Mouse (Mus musculus): Measurements from ENCODE around the gene Sync. TPM values are rescaled to one million over a fixed set of nuclear protein-coding genes. Genes with fewer than 3 reads are reported as not detected.
A peak's percentile ranks its signal among the peaks of the same experiment; 100 is the strongest.

The Sync gene
- polyA plus RNA-seq, 1 experiment from 2014 or later = 0.25 TPM

DNA sequence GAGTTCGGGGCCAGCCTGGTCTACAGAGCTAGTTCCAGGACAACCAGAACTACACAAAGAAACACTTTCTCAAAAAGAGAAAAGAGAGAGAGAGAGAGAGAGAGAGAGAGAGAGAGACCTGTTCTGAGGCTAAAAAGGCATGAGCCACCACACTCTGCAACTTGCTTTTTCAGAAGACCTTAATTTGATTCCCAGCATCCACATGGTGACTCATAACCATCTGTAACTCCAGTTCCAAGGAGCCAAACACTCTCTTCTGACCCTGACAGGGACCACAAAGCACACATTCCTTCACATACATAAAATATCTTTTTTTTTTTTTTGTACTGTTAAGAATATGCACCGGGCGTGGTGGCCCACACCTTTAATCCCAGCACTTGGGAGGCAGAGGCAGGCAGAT lies 32.8 kb upstream of the Sync start:
- no peak for DNase-seq (ENCODE audit: low spot score)
- H3K9ac ChIP-seq (replicated peaks; ENCODE audit: low read length) = no peak overlapping the region
- ATAC-seq (replicated peaks; ENCODE audit: insufficient number of reproducible peaks, low FRiP score, low TSS enrichment, low read depth) = no peak
- H3K9me3 ChIP-seq (replicated peaks; ENCODE audit: control insufficient read depth, low read length) = no peaks in the 10 kb centered on the region
- no peak overlapping the region for H3K4me2 ChIP-seq (ENCODE audit: low read depth, low read length)
- H3K36me3 ChIP-seq (replicated peaks; ENCODE audit: control insufficient read depth, insufficient read depth, low read depth, low read length) = no peaks in the 10 kb centered on the region
- H3K4me3 ChIP-seq (ENCODE audit: low read depth, low read length) = no peak overlapping the region
- WGBS = 78% methylated on average over 3 of the region's 3 CpGs
- no peak overlapping the region for H3K27ac ChIP-seq (replicated peaks; ENCODE audit: low read depth, low read length)
- peaks cover 11% of the 10 kb centered on the region for H3K27me3 ChIP-seq (ENCODE audit: control insufficient read depth, insufficient read depth, low read length)
- H3K4me1 ChIP-seq (ENCODE audit: control insufficient read depth, insufficient read depth, low read length) = peaks cover 3% of the 10 kb centered on the region; the same call in 1 of the 2 replicates

DNA sequence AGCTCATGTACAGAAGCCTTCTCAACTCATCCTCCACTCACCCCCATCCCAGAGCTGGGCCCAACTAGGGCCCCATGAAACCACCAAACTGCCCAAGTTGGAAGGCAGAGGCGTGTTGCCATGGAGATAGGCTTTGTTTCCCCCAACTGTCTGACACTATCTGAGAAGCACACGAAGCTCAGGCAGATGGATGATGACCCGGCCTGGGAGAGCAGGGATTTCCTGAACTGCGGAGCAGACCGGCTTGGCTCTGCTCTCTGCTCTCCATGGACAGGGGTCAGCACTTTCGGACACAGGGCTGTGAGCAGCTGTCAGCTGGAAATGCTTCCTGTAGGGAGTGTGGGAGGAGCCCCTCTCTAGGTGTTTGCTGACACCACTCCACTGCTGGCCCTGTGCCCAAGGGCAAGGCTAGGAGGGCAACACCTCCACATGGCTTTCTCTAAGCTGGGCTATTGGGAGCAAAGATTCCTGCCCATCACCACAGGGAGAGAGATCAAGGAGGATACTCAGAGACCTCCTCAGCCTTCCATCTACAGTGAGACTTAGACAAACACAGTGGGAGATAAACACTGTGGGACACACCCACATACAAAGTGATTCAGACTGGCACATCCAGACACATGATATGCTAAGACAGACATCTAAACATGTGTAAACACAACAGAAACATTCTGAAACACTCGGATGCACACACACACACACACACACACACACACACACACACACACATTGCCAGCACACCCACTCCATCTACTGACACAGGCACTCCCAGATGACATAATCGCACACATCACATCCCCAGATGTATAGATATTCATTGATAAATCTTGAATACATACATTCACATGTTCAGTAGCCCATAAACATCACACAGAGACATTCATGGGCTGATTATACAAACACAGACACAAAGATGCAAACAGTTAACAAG lies 30.7 kb upstream of the Sync start:
- ATAC-seq (replicated peaks; ENCODE audit: insufficient number of reproducible peaks, low FRiP score, low TSS enrichment, low read depth) = peak; percentile 37; the same call in 1 of the 2 replicates
- H3K9ac ChIP-seq (replicated peaks; ENCODE audit: low read length) = no peak overlapping the region
- 0 out of 2 replicates have a peak, but pooled peaks cover 3% of the 10 kb centered on the region for H3K4me1 ChIP-seq (ENCODE audit: control insufficient read depth, insufficient read depth, low read length)

DNA sequence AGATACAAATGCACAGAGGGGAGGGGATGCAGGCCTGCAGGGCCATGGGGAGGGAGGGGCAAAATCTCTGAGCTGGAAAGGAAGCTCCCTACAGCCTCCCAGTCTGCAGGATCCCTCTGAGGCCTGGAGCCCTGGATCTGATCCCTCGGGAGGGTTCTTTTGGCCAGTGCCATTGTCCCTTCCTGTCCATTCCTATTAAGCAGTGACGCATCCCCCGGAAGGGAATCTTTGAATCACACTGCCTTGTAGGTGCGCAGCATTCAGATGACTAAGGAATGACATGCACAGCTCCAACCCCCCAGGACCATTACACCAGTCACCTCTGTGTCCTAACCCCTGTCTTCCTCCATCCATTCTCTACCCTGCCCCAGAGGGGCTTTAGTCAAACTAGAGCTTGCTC lies 28.3 kb upstream of the Sync start:
- 58% methylated on average over 4 of the region's 4 CpGs for WGBS
- Histone ChIP-seq H3K27ac (replicated peaks; ENCODE audit: low read depth, low read length) (no peak overlapping the region), H3K36me3 (replicated peaks; ENCODE audit: control insufficient read depth, insufficient read depth, low read depth, low read length) (no peaks in the 10 kb centered on the region), H3K9me3 (replicated peaks; ENCODE audit: control insufficient read depth, low read length) (no peaks in the 10 kb centered on the region), H3K27me3 (ENCODE audit: control insufficient read depth, insufficient read depth, low read length) (no peaks in the 10 kb centered on the region), H3K9ac (replicated peaks; ENCODE audit: low read length) (no peak overlapping the region), H3K4me2 (ENCODE audit: low read depth, low read length) (no peak overlapping the region), H3K4me1 (ENCODE audit: control insufficient read depth, insufficient read depth, low read length) (peaks cover 11% of the 10 kb centered on the region; the same call in 1 of the 2 replicates), H3K4me3 (ENCODE audit: low read depth, low read length) (no peak overlapping the region)
- DNase-seq (ENCODE audit: low spot score) (no peak), ATAC-seq (replicated peaks; ENCODE audit: insufficient number of reproducible peaks, low FRiP score, low TSS enrichment, low read depth) (no peak)

More for the DNA sequence above, 30.7 kb upstream of the Sync start:
- WGBS = 35% methylated on average over 8 of the region's 8 CpGs
- 0 out of 2 replicates have a peak, but pooled peaks cover 2% of the 10 kb centered on the region for H3K27me3 ChIP-seq (ENCODE audit: control insufficient read depth, insufficient read depth, low read length)
- H3K4me2 ChIP-seq (ENCODE audit: low read depth, low read length) = no peak overlapping the region
- no peak overlapping the region for H3K27ac ChIP-seq (replicated peaks; ENCODE audit: low read depth, low read length)
- no peaks in the 10 kb centered on the region for H3K9me3 ChIP-seq (replicated peaks; ENCODE audit: control insufficient read depth, low read length)
- no peaks in the 10 kb centered on the region for H3K36me3 ChIP-seq (replicated peaks; ENCODE audit: control insufficient read depth, insufficient read depth, low read depth, low read length)
- no peak for DNase-seq (ENCODE audit: low spot score)
- no peak overlapping the region for H3K4me3 ChIP-seq (ENCODE audit: low read depth, low read length)

DNA sequence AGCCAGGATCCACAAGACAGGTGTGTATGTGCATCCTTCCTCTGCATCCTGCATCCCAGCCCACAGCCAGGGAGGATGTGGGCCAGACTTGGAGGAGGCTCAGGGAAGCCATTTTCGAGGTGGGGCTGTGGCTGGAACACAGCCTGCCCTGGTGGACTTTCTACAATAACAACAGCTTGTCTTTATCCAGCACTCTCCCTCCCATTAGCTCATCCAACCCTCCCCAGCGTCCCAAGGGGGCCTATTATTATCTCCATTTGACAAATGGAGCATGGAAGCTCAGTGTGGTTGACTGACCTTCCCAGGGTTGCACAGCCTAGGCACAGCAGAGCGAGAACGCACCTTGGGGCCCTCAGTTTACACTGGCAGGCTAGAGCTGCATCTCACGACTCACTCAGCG lies 26.7 kb upstream of the Sync start:
- no peak overlapping the region for H3K27ac ChIP-seq (replicated peaks; ENCODE audit: low read depth, low read length)
- H3K27me3 ChIP-seq (ENCODE audit: control insufficient read depth, insufficient read depth, low read length) = no peaks in the 10 kb centered on the region
- no peak for ATAC-seq (replicated peaks; ENCODE audit: insufficient number of reproducible peaks, low FRiP score, low TSS enrichment, low read depth)
- H3K9ac ChIP-seq (replicated peaks; ENCODE audit: low read length) = peak overlapping the region; percentile 23; the same call in 1 of the 2 replicates
- 12% methylated on average over 6 of the region's 6 CpGs for WGBS
- no peaks in the 10 kb centered on the region for H3K9me3 ChIP-seq (replicated peaks; ENCODE audit: control insufficient read depth, low read length)
- H3K4me2 ChIP-seq (ENCODE audit: low read depth, low read length) = no peak overlapping the region
- no peaks in the 10 kb centered on the region for H3K36me3 ChIP-seq (replicated peaks; ENCODE audit: control insufficient read depth, insufficient read depth, low read depth, low read length)
- no peak for DNase-seq (ENCODE audit: low spot score)
- no peak overlapping the region for H3K4me3 ChIP-seq (ENCODE audit: low read depth, low read length)
- peaks cover 11% of the 10 kb centered on the region; the same call in 1 of the 2 replicates for H3K4me1 ChIP-seq (ENCODE audit: control insufficient read depth, insufficient read depth, low read length)

DNA sequence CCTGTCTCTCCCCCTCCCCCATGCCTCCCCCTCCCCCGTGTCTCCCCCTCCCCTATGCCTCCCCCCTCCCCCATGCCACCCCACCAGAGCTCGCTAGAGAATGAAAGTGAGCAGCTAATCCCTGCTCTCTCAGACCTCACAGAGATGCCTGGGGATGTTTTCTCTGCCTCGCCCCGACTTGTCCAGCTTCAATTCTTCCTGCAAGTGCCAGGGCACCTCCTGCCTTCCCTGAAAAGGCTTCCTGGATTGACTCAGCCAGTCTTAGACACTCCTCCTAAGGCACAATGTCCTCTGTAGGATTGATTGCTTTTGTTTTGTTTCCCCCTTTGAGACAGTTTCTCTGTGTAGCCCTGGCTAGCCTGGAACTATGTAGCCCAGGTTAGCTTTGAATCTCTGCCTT lies 26.2 kb upstream of the Sync start, which contains the start of gene C77080:
C77080 (minus strand) TSS at position 209 of the 400 bp plus-strand sequence.
- Histone ChIP-seq H3K27me3 (ENCODE audit: control insufficient read depth, insufficient read depth, low read length) (no peaks in the 10 kb centered on the region), H3K4me2 (ENCODE audit: low read depth, low read length) (no peak within 1 kb of the TSS), H3K9ac (replicated peaks; ENCODE audit: low read length) (peak within 1 kb of the TSS; percentile 23; the same call in 1 of the 2 replicates), H3K27ac (replicated peaks; ENCODE audit: low read depth, low read length) (no peak within 1 kb of the TSS), H3K4me1 (ENCODE audit: control insufficient read depth, insufficient read depth, low read length) (peaks cover 11% of the 10 kb centered on the region; the same call in 1 of the 2 replicates), H3K9me3 (replicated peaks; ENCODE audit: control insufficient read depth, low read length) (no peaks in the 10 kb centered on the region), H3K4me3 (ENCODE audit: low read depth, low read length) (no peak within 1 kb of the TSS), H3K36me3 (replicated peaks; ENCODE audit: control insufficient read depth, insufficient read depth, low read depth, low read length) (no peaks in the 10 kb centered on the region)
- no peak for ATAC-seq (replicated peaks; ENCODE audit: insufficient number of reproducible peaks, low FRiP score, low TSS enrichment, low read depth)
- WGBS = 0% methylated on average over 3 of the region's 4 CpGs
- DNase-seq (ENCODE audit: low spot score) = peak; percentile 32

DNA sequence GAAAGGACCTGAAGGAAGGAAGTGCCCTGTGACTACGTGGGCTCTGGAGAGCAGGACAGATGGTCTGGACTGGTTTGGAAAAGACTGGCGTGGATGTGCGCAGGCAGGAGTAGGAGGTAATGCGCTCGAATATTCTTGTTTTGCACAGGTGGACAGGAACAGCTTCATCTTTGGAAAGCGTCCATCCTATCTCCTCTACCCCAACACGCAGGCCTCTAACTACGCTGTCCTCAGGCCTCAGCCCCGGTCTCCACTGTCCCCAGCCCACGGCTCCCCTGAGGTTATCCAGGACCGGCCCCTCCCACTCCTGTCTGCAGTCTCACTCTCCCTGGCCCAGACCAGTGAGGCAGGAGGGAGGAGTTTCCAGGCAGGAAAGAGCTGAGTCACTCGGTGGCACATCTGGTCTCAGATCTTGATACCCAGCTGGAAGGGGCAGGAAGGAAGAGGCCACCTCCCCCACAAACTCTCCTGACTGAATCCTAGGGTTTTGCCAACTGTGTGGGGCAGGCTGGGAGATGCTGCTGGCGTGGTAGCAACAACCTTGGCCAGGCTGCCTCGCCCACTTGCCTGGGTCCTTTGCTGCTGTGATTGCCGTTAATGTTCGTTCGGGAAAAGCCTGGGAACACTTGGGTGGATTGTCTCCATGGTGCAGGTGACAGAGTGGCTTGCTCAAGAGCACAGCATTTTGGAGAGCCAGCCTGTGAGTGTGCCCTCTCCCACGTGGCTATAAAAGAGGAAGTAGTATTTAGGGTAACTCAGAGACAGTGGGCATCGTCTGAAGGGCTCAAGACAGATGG lies 24.0 kb upstream of the Sync start:
- no peaks in the 10 kb centered on the region for H3K36me3 ChIP-seq (replicated peaks; ENCODE audit: control insufficient read depth, insufficient read depth, low read depth, low read length)
- no peak overlapping the region for H3K4me2 ChIP-seq (ENCODE audit: low read depth, low read length)
- no peak for ATAC-seq (replicated peaks; ENCODE audit: insufficient number of reproducible peaks, low FRiP score, low TSS enrichment, low read depth)
- H3K9me3 ChIP-seq (replicated peaks; ENCODE audit: control insufficient read depth, low read length) = no peaks in the 10 kb centered on the region
- H3K27ac ChIP-seq (replicated peaks; ENCODE audit: low read depth, low read length) = no peak overlapping the region
- H3K4me3 ChIP-seq (ENCODE audit: low read depth, low read length) = no peak overlapping the region
- DNase-seq (ENCODE audit: low spot score) = peak; percentile 74
- 32% methylated on average over 19 of the region's 19 CpGs for WGBS
- 0 out of 2 replicates have a peak overlapping the region, but pooled peaks have one; percentile 2 for H3K9ac ChIP-seq (replicated peaks; ENCODE audit: low read length)
- peaks cover 8% of the 10 kb centered on the region; the same call in 1 of the 2 replicates for H3K4me1 ChIP-seq (ENCODE audit: control insufficient read depth, insufficient read depth, low read length)
- H3K27me3 ChIP-seq (ENCODE audit: control insufficient read depth, insufficient read depth, low read length) = no peaks in the 10 kb centered on the region

DNA sequence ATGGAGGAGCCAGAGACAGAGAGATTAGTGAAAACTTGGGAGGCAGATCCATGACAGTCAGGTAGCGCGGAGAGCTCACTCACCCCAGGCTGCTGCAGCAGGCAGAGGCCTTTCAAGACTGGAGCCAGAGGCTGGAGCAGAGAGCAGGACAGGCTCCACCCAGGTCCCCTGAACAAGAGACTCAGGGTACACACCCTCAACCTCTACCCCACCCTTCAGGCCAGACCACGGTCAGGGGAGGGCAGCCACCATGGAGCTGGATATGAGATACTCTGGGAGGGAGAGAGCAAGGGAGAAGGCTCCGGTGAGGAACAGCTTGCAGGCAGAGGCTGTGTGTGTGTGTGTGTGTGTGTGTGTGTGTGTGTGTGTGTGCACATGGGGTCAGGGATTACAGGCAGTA lies 21.2 kb upstream of the Sync start:
- 81% methylated on average over 4 of the region's 4 CpGs for WGBS

More for the DNA sequence above, 21.2 kb upstream of the Sync start:
- Histone ChIP-seq H3K9ac (replicated peaks; ENCODE audit: low read length) (no peak overlapping the region), H3K4me1 (ENCODE audit: control insufficient read depth, insufficient read depth, low read length) (peaks cover 8% of the 10 kb centered on the region; the same call in 1 of the 2 replicates), H3K9me3 (replicated peaks; ENCODE audit: control insufficient read depth, low read length) (no peaks in the 10 kb centered on the region), H3K27me3 (ENCODE audit: control insufficient read depth, insufficient read depth, low read length) (no peaks in the 10 kb centered on the region), H3K4me2 (ENCODE audit: low read depth, low read length) (no peak overlapping the region), H3K27ac (replicated peaks; ENCODE audit: low read depth, low read length) (no peak overlapping the region), H3K4me3 (ENCODE audit: low read depth, low read length) (no peak overlapping the region), H3K36me3 (replicated peaks; ENCODE audit: control insufficient read depth, insufficient read depth, low read depth, low read length) (no peaks in the 10 kb centered on the region)
- DNase-seq (ENCODE audit: low spot score) (no peak), ATAC-seq (replicated peaks; ENCODE audit: insufficient number of reproducible peaks, low FRiP score, low TSS enrichment, low read depth) (no peak; the same call in 1 of the 2 replicates)
